Mouse (Mus musculus): ENCODE results near the gene Hbb-bh2.

GRCm38 (mm10) chr7:103811223-103811845, 29.0 kb downstream of the Hbb-bh2 start:
- TF ChIP-seq EP300 (IDR thresholded peaks at IDR 0.05; ENCODE audit: low read length) (no peak), CHD1 (IDR thresholded peaks at IDR 0.05; ENCODE audit: low read depth, low read length) (no peak), MYC (IDR thresholded peaks at IDR 0.05; ENCODE audit: low read depth, low read length) (no peak), POLR2AphosphoS2 (IDR thresholded peaks at IDR 0.05; ENCODE audit: low read depth, low read length) (no peak), ZMIZ1 (IDR thresholded peaks at IDR 0.05; ENCODE audit: low read depth, low read length) (no peak), ETS1 (conservative IDR thresholded peaks at IDR 0.05; ENCODE audit: low read depth, low read length) (no peak), ZC3H11A (IDR thresholded peaks at IDR 0.05; ENCODE audit: low read depth, low read length) (no peak), NRF1 (IDR thresholded peaks at IDR 0.05; ENCODE audit: low read depth, low read length) (no peak), CTCF (conservative IDR thresholded peaks at IDR 0.05 in 1 of 2, IDR thresholded peaks at IDR 0.05 in 1 of 2; ENCODE audit: low read depth in 2 of 2, low read length in 2 of 2) (no peak), USF1 (IDR thresholded peaks at IDR 0.05; ENCODE audit: low read depth, low read length) (no peak), MEF2A (IDR thresholded peaks at IDR 0.05; ENCODE audit: borderline replicate concordance, low read depth, low read length) (no peak), POLR2A (IDR thresholded peaks at IDR 0.05; ENCODE audit: low read depth, low read length) (no peak), SMC3 (IDR thresholded peaks at IDR 0.05; ENCODE audit: low read depth, low read length) (no peak), MAX (IDR thresholded peaks at IDR 0.05; ENCODE audit: low read length) (no peak)
